Comparison of ENCODE assay signal across 23 mouse cellular contexts in genomic region chr11:55878631-55879030, GRCm38 (mm10).
DNase-seq lines count a peak whose midpoint lies in the region; ATAC-seq and TF ChIP-seq lines count a peak whose summit lies in the region.
"Had no signal": no experiment of that assay in that cellular context is flagged by ENCODE, and none has a peak within 500 bp of the region (broad histone marks: within the 10 kb centered on the region; RNA-seq: fewer than 3 reads in every experiment).

No protein-coding gene starts in this region.

- DNase-seq in lung, embryonic 14.5 days: peak; percentile 56
- no peak for DNase-seq in lung, postnatal 14 days
- peak; percentile 20 for DNase-seq in lung, postnatal 0 days (ENCODE audit: low spot score)
- DNase-seq in lung, postnatal 10 days: peak; percentile 20
- peak; percentile 44 for DNase-seq in lung, postnatal 36 days
- DNase-seq in left cerebral cortex, adult 18-20 months (ENCODE audit: low spot score in 2 of 2): no peak
- DNase-seq: adrenal gland, adult 2 months; adrenal gland, postnatal 10 days; adrenal gland, postnatal 25 days; cerebellum, adult 11 months; cerebellum, adult 18-20 months; cerebellum, adult 8-10 months; cerebellum, adult 9-11 months; cerebellum, postnatal 14 days; cerebellum, postnatal 36 days; embryo, embryonic 11 days had no signal

- H3K4me3 ChIP-seq in lung, embryonic 14.5 days (ENCODE audit: low read depth, low read length): no peak overlapping the region
- H3K4me3 ChIP-seq in lung, postnatal 0 days (ENCODE audit: low read depth, low read length): no peak overlapping the region
- H3K4me3 ChIP-seq: embryonic facial prominence, embryonic 13.5 days; embryonic facial prominence, embryonic 15.5 days; erythroblast, embryonic 14.5 days; forebrain, embryonic 10.5 days; forebrain, embryonic 12.5 days had no signal

- peak; percentile 54; the same call in 1 of the 2 replicates for ATAC-seq in lung, embryonic 14.5 days (ENCODE audit: insufficient read depth)
- no peak for ATAC-seq in lung, postnatal 0 days
- no peak for ATAC-seq in megakaryocyte progenitor cell, adult 5-6 weeks (replicated peaks; ENCODE audit: poor library complexity)
- ATAC-seq: forebrain, embryonic 14.5 days had no signal

- no peak overlapping the region for H3K9ac ChIP-seq in lung, embryonic 14.5 days
- no peak overlapping the region for H3K9ac ChIP-seq in lung, postnatal 0 days (replicated peaks; ENCODE audit: low read depth)
- H3K9ac ChIP-seq: embryonic facial prominence, embryonic 13.5 days; embryonic facial prominence, embryonic 15.5 days; forebrain, embryonic 12.5 days had no signal

- no peak overlapping the region for H3K4me2 ChIP-seq in lung, embryonic 14.5 days
- H3K4me2 ChIP-seq in lung, postnatal 0 days (replicated peaks; ENCODE audit: low read depth, low read length): no peak overlapping the region
- H3K4me2 ChIP-seq: embryonic facial prominence, embryonic 13.5 days; embryonic facial prominence, embryonic 15.5 days; forebrain, embryonic 12.5 days had no signal

- H3K36me3 ChIP-seq in lung, embryonic 14.5 days (ENCODE audit: insufficient read depth): no peaks in the 10 kb centered on the region
- no peaks in the 10 kb centered on the region for H3K36me3 ChIP-seq in lung, postnatal 0 days (ENCODE audit: insufficient read depth, low read length)
- H3K36me3 ChIP-seq: embryonic facial prominence, embryonic 13.5 days; embryonic facial prominence, embryonic 15.5 days; forebrain, embryonic 10.5 days; forebrain, embryonic 12.5 days had no signal

- H3K27me3 ChIP-seq in lung, embryonic 14.5 days (ENCODE audit: insufficient read depth, low read length): no peaks in the 10 kb centered on the region
- H3K27me3 ChIP-seq in lung, postnatal 0 days (replicated peaks; ENCODE audit: insufficient read depth, low read length): no peaks in the 10 kb centered on the region
- H3K27me3 ChIP-seq: embryonic facial prominence, embryonic 13.5 days; embryonic facial prominence, embryonic 15.5 days; forebrain, embryonic 12.5 days had no signal

- no peaks in the 10 kb centered on the region for H3K4me1 ChIP-seq in lung, embryonic 14.5 days (ENCODE audit: insufficient read depth)
- H3K4me1 ChIP-seq in lung, postnatal 0 days (ENCODE audit: insufficient read depth, low read depth, low read length): no peaks in the 10 kb centered on the region
- H3K4me1 ChIP-seq: embryonic facial prominence, embryonic 13.5 days; embryonic facial prominence, embryonic 15.5 days; forebrain, embryonic 10.5 days; forebrain, embryonic 12.5 days had no signal

- no peak overlapping the region for H3K27ac ChIP-seq in lung, embryonic 14.5 days (ENCODE audit: low read depth)
- H3K27ac ChIP-seq in lung, postnatal 0 days (ENCODE audit: low read length): no peak overlapping the region
- H3K27ac ChIP-seq: embryonic facial prominence, embryonic 13.5 days; embryonic facial prominence, embryonic 15.5 days; forebrain, embryonic 10.5 days; forebrain, embryonic 12.5 days had no signal

- WGBS in lung, embryonic 14.5 days: 75% methylated on average over 2 of the region's 2 CpGs
- 65% methylated on average over 2 of the region's 2 CpGs for WGBS in lung, postnatal 0 days

- H3K9me3 ChIP-seq in lung, embryonic 14.5 days (ENCODE audit: low read depth, low read length): no peaks in the 10 kb centered on the region
- no peaks in the 10 kb centered on the region for H3K9me3 ChIP-seq in lung, postnatal 0 days (ENCODE audit: low read length)
- H3K9me3 ChIP-seq: embryonic facial prominence, embryonic 13.5 days; embryonic facial prominence, embryonic 15.5 days; forebrain, embryonic 10.5 days; forebrain, embryonic 12.5 days had no signal

- TF ChIP-seq CTCF in lung, embryonic 14.5 days (IDR thresholded peaks at IDR 0.05; ENCODE audit: low read depth): no peak
- no peak for TF ChIP-seq CTCF in lung, postnatal 0 days (IDR thresholded peaks at IDR 0.05)

- no peak for TF ChIP-seq EP300 in lung, postnatal 0 days (IDR thresholded peaks at IDR 0.05)

Comparison
In these comparisons a context has a peak if more than half of its experiments do, and no peak if none do; other contexts are left out.
1. DNase-seq: peak in lung, embryonic 14.5 days (single experiment), lung, postnatal 0 days (single experiment), lung, postnatal 10 days (single experiment) and lung, postnatal 36 days (single experiment); none in lung, postnatal 14 days (single experiment) and left cerebral cortex, adult 18-20 months (0 of 2).